Mouse (Mus musculus) small intestine, adult 2 months (tissue): ENCODE results near the gene Tnfrsf4. TPM values are rescaled to one million over a fixed set of nuclear protein-coding genes. Genes with fewer than 3 reads are reported as not detected.

ENCODE experiments used
- H3K27ac ChIP-seq: fragments of 200-500 bp; 2 replicates; pipeline ENCODE4 v1.5.1; 2012; ENCODE audit warnings: low read depth, low read length, control low read depth, inconsistent platforms; ENCODE audit not compliant: insufficient read depth
- H3K27me3 ChIP-seq: fragments of 200-500 bp; 2 replicates; pipeline ENCODE4 v1.6.1; 2012; ENCODE audit warnings: mild to moderate bottlenecking, moderate library complexity, low read length, inconsistent platforms; ENCODE audit not compliant: control insufficient read depth, insufficient read depth
- H3K36me3 ChIP-seq: fragments of 200-500 bp; 2 replicates; pipeline ENCODE4 v1.6.1; 2012; ENCODE audit warnings: mild to moderate bottlenecking, low read length, control low read depth, inconsistent platforms; ENCODE audit not compliant: control insufficient read depth, insufficient read depth
- H3K4me1 ChIP-seq: fragments of 200-500 bp; 2 replicates; pipeline ENCODE4 v1.6.1; 2012; ENCODE audit warnings: low read length, inconsistent platforms, mixed read lengths; ENCODE audit not compliant: control insufficient read depth, insufficient read depth, insufficient read length
- H3K4me3 ChIP-seq: fragments of 200-500 bp; 2 replicates; pipeline ENCODE4 v1.5.1; 2012; ENCODE audit warnings: low read depth, mild to moderate bottlenecking, control low read depth, inconsistent platforms, low read length, moderate library complexity
- CTCF ChIP-seq: fragments of 200-500 bp; IDR thresholded peaks from 2 replicates; pipeline ENCODE4 v1.5.1; 2012; ENCODE audit warnings: low read depth, mild to moderate bottlenecking, control low read depth, inconsistent platforms, low read length, moderate library complexity, mixed read lengths; ENCODE audit not compliant: insufficient replicate concordance, insufficient read length; ENCODE audit errors: extremely low read depth
- POLR2A ChIP-seq: fragments of 200-500 bp; IDR thresholded peaks from 2 replicates; pipeline ENCODE4 v1.6.1; 2012; ENCODE audit warnings: low read depth, mild to moderate bottlenecking, control low read depth, inconsistent platforms, low read length, moderate library complexity
- WGBS: fragments of 180-500 bp; shearing (Covaris S2); methylation state at CpG from one replicate; pipeline ENCODE4 v1.1.7; 2018; 5-methylcytosine and 5-hydroxymethylcytosine counted together
- polyA plus RNA-seq: library from polyadenylated mRNA; depleted of rRNA; stranded (reverse); fragments of >200 nt; gene quantifications from 2 replicates; pipeline ENCODE4 v1.2.3, GENCODE M21; 2012

Tnfrsf4 gene
- polyA plus RNA-seq, 1 experiment: 6.3 TPM

DNA sequence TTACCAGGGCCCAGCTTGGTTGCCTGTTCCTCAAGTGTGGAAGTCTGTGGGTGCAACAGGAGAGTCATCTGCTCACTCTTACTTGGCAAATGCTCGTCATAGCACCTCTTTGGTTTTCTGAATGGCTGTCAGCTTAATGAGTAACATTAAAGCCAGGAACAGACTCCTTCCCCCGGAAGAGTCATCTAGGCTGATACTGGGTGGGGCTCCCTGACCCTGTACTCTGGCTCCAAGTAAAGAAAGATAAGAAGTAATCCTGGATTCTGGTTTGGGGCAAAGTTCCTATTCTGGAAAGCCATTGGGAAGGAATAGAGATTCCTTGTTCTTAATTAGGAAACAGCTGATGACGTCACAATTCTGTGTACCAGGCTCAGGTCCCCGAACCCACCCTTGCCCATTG is 40.5 kb downstream of the Tnfrsf4 start:
- Histone ChIP-seq H3K27me3 (no peaks in the 10 kb centered on the region), H3K4me1 (peaks cover 21% of the 10 kb centered on the region), H3K4me3 (peak overlapping the region; percentile 7; the same call in 1 of the 2 replicates), H3K36me3 (peaks cover 18% of the 10 kb centered on the region), H3K27ac (peak overlapping the region; percentile 98)
- no peak for TF ChIP-seq CTCF
- no peak; the same call in 1 of the 2 replicates for TF ChIP-seq POLR2A
- WGBS: 28% methylated on average over 4 of the region's 4 CpGs

DNA sequence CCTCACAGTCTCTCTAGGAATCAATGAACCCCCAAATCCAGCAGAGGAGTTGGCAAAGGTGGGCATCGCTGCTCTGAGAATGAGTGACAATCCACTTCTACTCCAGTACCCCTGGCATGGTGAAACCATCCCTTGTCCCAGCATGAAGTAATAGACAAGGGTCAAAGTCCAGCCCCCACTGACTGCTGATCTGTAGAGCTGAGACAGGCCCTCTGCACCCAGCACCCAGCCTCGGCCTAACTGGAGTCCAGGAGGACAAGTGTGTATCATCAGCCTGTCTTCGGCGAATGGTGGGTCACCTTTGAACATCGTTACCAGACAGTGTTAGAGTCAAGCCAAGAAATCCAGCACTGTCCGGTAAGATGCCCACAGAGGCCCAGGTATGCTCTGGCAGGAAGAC is 41.0 kb downstream of the Tnfrsf4 start:
- Histone ChIP-seq H3K4me3 (peak overlapping the region; percentile 50), H3K36me3 (peaks cover 18% of the 10 kb centered on the region), H3K27ac (peak overlapping the region; percentile 94), H3K4me1 (peaks cover 21% of the 10 kb centered on the region), H3K27me3 (no peaks in the 10 kb centered on the region)
- TF ChIP-seq CTCF (no peak), POLR2A (peak; percentile 28; the same call in 1 of the 2 replicates)
- 29% methylated on average over 6 of the region's 6 CpGs for WGBS

GRCm38 (mm10) chr4:156055173-156055572 is 41.5 kb downstream of the Tnfrsf4 start:
- Histone ChIP-seq H3K4me1 (peaks cover 23% of the 10 kb centered on the region), H3K4me3 (peak overlapping the region; percentile 50), H3K27me3 (no peaks in the 10 kb centered on the region), H3K27ac (peak overlapping the region; percentile 94), H3K36me3 (peaks cover 18% of the 10 kb centered on the region)
- no peak for TF ChIP-seq CTCF
- no peak for TF ChIP-seq POLR2A
- WGBS: 27% methylated on average over 5 of the region's 5 CpGs

DNA sequence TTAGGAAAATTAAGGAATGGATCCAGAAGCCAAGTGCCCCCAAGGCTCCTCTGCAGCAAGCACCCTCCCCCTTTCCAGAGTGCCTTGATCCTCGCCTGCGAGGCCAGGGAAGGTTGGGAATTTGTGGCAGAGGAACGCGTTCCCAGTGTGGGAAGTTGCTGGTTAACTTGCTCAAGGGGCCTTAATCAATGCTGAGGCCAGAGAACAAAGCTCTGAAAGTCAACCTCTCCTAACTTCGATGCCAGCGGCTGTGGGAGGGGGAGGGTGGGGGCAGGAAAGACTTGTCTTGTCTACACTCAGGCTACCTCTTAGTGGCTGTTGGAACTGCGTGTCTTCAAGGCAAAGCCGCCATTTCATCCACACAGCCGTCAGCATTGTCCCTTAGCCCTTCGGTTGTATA is 44.1 kb downstream of the Tnfrsf4 start:
- peak overlapping the region; percentile 94 for H3K27ac ChIP-seq

DNA sequence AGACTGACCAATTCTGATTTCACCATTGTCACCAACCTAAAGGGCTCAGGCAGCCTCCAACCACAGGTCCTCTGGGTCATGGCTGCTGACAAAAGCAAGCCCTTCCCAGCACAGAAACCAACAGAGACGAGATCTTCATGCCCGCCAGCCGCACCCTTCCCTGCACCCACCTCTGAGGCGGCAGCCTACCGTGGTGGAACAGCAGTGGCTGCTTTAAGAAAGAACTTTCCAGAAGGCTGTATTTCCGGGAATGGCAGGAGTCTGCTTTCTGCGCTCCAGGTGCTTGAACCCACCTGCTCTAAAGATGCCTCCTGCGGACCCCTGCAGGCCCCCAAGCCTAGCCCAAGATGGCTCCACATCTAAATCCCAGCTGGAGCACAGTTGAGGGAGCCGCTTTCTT is 45.2 kb downstream of the Tnfrsf4 start:
- no peaks in the 10 kb centered on the region for H3K27me3 ChIP-seq
- peaks cover 3% of the 10 kb centered on the region; the same call in 1 of the 2 replicates for H3K36me3 ChIP-seq
- WGBS: 23% methylated on average over 9 of the region's 9 CpGs
- H3K27ac ChIP-seq: peak overlapping the region; percentile 98
- peaks cover 15% of the 10 kb centered on the region; the same call in 1 of the 2 replicates for H3K4me1 ChIP-seq
- TF ChIP-seq POLR2A: no peak; the same call in 1 of the 2 replicates
- no peak for TF ChIP-seq CTCF
- peak overlapping the region; percentile 68 for H3K4me3 ChIP-seq

More for the DNA sequence above, 44.1 kb downstream of the Tnfrsf4 start:
- 25% methylated on average over 10 of the region's 10 CpGs for WGBS
- Histone ChIP-seq H3K4me1 (peaks cover 18% of the 10 kb centered on the region; the same call in 1 of the 2 replicates), H3K27me3 (no peaks in the 10 kb centered on the region), H3K4me3 (peak overlapping the region; percentile 68), H3K36me3 (peaks cover 13% of the 10 kb centered on the region)
- no peak for TF ChIP-seq POLR2A
- TF ChIP-seq CTCF: no peak

GRCm38 (mm10) chr4:156059261-156059660 is 45.6 kb downstream of the Tnfrsf4 start, which contains the start of gene Ttll10:
TSS of gene Ttll10 (minus strand) at chr4:156059414.
- H3K36me3 ChIP-seq: 0 out of 2 replicates have a peak, but pooled peaks cover 3% of the 10 kb centered on the region
- peak within 1 kb of the TSS; percentile 68 for H3K4me3 ChIP-seq
- no peak for TF ChIP-seq CTCF
- no peak; the same call in 1 of the 2 replicates for TF ChIP-seq POLR2A
- peak within 1 kb of the TSS; percentile 98 for H3K27ac ChIP-seq
- H3K27me3 ChIP-seq: no peaks in the 10 kb centered on the region
- 17% methylated on average over 5 of the region's 5 CpGs for WGBS
- peaks cover 17% of the 10 kb centered on the region; the same call in 1 of the 2 replicates for H3K4me1 ChIP-seq

DNA sequence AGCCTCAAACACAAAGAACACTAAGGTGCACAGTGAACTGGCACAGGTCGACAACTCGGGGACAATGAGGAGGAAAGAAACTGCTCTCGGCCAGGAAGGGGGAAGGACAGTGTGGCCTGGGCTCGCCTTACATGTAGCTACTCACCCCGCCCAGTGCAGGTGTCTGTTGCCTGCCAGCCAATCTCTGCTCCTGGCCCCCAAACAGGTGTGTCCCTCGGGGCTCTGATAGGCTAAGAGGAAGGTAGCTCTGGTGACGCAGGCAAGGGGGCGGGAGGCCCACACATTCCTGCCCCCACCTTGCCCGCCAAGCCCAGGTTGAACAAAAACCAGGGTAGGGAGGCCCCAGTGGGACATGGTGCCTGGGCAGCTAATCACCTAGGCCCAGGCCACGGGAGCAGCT is 46.1 kb downstream of the Tnfrsf4 start:
- 17% methylated on average over 10 of the region's 10 CpGs for WGBS
- TF ChIP-seq POLR2A (peak; percentile 90), CTCF (no peak)
- H3K36me3 ChIP-seq: 0 out of 2 replicates have a peak, but pooled peaks cover 3% of the 10 kb centered on the region
- H3K4me3 ChIP-seq: peak overlapping the region; percentile 68
- H3K4me1 ChIP-seq: peaks cover 16% of the 10 kb centered on the region; the same call in 1 of the 2 replicates
- H3K27ac ChIP-seq: peak overlapping the region; percentile 98
- no peaks in the 10 kb centered on the region for H3K27me3 ChIP-seq
